Mouse (Mus musculus): ENCODE results near the gene Psmd14. TPM values are rescaled to one million over a fixed set of nuclear protein-coding genes. Genes with fewer than 3 reads are reported as not detected.
A peak's percentile ranks its signal among the peaks of the same experiment; 100 is the strongest.

The Psmd14 gene
- polyA plus RNA-seq, 1 experiment from 2014 or later: 190 TPM

DNA sequence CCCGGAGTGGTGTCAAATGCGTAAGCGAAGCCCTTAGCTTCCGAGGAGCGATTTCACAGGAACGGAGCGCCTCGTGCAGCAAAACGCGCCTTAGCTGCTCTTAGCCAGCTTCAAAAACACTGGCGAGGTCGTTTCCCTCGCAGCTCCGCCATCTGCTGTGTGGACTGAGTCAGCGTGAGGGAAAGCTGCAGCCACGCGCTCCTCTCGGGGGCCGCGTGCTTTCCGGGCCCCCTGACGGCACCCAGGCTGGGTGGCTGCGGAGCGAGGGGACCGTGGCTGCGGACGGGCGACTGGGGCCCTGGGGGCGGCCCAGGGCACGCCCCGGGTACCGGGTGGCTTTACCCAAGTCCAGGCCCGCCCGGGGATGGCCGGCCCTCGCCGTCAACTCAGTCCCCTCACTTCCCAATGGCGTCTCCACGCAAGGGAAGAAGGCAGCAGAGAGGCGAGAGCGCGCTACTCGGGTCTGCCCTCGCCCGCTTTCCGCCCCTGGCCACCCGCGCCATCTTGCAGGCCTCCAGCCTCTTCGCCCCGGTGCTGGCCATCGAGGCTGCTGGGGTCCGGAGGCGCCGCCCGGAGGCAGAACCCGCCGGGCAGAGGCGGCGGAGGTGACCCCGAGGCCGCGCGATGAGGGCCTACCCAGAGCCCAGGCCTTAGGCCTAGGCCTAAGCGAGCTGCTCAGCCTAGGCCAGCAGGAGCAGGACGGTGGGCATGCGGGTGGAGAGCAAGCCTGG, 104.3 kb downstream of the Psmd14 start:
- no peaks in the 10 kb centered on the region for H3K36me3 ChIP-seq
- peak overlapping the region; percentile 57 for H3K9ac ChIP-seq (replicated peaks)
- H3K27me3 ChIP-seq (replicated peaks): peaks cover 39% of the 10 kb centered on the region
- H3K9me3 ChIP-seq (replicated peaks): no peaks in the 10 kb centered on the region
- peak overlapping the region; percentile 86 for H3K4me2 ChIP-seq
- peak overlapping the region; percentile 48 for H3K4me3 ChIP-seq (replicated peaks)
- H3K27ac ChIP-seq (replicated peaks): peak overlapping the region; percentile 84
- WGBS: 6% methylated on average over 63 of the region's 66 CpGs
- peak; percentile 85 for ATAC-seq (ENCODE audit: low FRiP score)
- peaks cover 24% of the 10 kb centered on the region for H3K4me1 ChIP-seq

- no peak overlapping the region for H3K4me2 ChIP-seq
- no peak overlapping the region for H3K27ac ChIP-seq (replicated peaks)
- no peaks in the 10 kb centered on the region for H3K9me3 ChIP-seq (replicated peaks)
- no peaks in the 10 kb centered on the region for H3K36me3 ChIP-seq
- 89% methylated on average over 1 of the region's 1 CpGs for WGBS
- H3K4me1 ChIP-seq: peaks cover 12% of the 10 kb centered on the region
- H3K27me3 ChIP-seq (replicated peaks): peaks cover 18% of the 10 kb centered on the region
- H3K4me3 ChIP-seq (replicated peaks): no peak overlapping the region
- H3K9ac ChIP-seq (replicated peaks): no peak overlapping the region
- no peak for ATAC-seq (ENCODE audit: low FRiP score)
Measured at GRCm38 (mm10) chr2:61818197-61818596, 106.7 kb downstream of the Psmd14 start.

GRCm38 (mm10) chr2:61820203-61820602, 108.7 kb downstream of the Psmd14 start:
- H3K36me3 ChIP-seq: no peaks in the 10 kb centered on the region
- H3K9me3 ChIP-seq (replicated peaks): no peaks in the 10 kb centered on the region
- H3K9ac ChIP-seq (replicated peaks): no peak overlapping the region
- no peak overlapping the region for H3K4me3 ChIP-seq (replicated peaks)
- peaks cover 3% of the 10 kb centered on the region; the same call in 1 of the 2 replicates for H3K27me3 ChIP-seq (replicated peaks)
- peaks cover 7% of the 10 kb centered on the region for H3K4me1 ChIP-seq
- H3K27ac ChIP-seq (replicated peaks): no peak overlapping the region
- no peak for ATAC-seq (ENCODE audit: low FRiP score)
- 86% methylated on average over 4 of the region's 4 CpGs for WGBS
- H3K4me2 ChIP-seq: no peak overlapping the region

- no peaks in the 10 kb centered on the region for H3K4me1 ChIP-seq
- WGBS: 81% methylated on average over 1 of the region's 1 CpGs
- H3K9me3 ChIP-seq (replicated peaks): no peaks in the 10 kb centered on the region
- no peak overlapping the region for H3K27ac ChIP-seq (replicated peaks)
- no peak for ATAC-seq (ENCODE audit: low FRiP score)
- no peak overlapping the region for H3K4me2 ChIP-seq
- no peak overlapping the region for H3K9ac ChIP-seq (replicated peaks)
- H3K36me3 ChIP-seq: no peaks in the 10 kb centered on the region
- no peak overlapping the region for H3K4me3 ChIP-seq (replicated peaks)
- H3K27me3 ChIP-seq (replicated peaks): no peaks in the 10 kb centered on the region
Measured at GRCm38 (mm10) chr2:61823426-61824140, 112.1 kb downstream of the Psmd14 start.

DNA sequence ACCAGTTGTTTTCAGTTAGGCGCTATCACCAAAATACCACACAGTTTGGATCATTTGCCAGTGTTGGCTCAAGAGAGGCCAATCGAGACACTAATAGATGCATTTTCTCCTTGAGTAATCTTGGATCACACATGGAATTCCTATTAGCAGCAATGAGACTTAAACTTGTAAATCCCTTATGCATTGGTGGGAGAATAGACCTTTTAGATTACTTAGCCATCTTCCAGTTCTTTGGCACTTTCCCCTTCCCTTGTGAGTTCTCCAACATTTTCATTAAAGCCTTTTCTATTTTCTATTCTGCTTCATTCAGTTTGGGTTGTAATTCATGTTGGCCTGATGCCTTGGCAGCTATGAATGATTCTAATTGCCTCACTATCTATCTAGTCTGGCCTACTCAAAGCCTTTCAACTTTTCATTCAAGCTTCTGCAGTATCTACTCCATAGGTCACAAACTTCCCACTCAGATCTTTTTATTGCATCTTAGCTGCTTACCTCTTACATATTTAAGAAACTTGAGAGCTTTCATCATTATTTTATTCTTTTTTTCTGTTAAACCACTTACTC, 125.8 kb downstream of the Psmd14 start:
- no peaks in the 10 kb centered on the region for H3K9me3 ChIP-seq (replicated peaks)
- H3K27me3 ChIP-seq (replicated peaks): no peaks in the 10 kb centered on the region
- H3K4me1 ChIP-seq: no peaks in the 10 kb centered on the region
- no peak overlapping the region for H3K27ac ChIP-seq (replicated peaks)
- H3K4me3 ChIP-seq (replicated peaks): no peak overlapping the region
- 77% methylated on average over 2 of the region's 2 CpGs for WGBS
- no peaks in the 10 kb centered on the region for H3K36me3 ChIP-seq
- no peak overlapping the region for H3K9ac ChIP-seq (replicated peaks)
- ATAC-seq (ENCODE audit: low FRiP score): no peak
- no peak overlapping the region for H3K4me2 ChIP-seq

Small RNA genes within 50 kb of the gene (microRNA-seq; reads per million reads assigned to microRNA genes)
- gene Gm22403: not detected

Other genes with a start within 250 kb of the Psmd14 start
- 25.2 and 26.1 TPM in 2 replicates for gene Tank, start 133.1 kb upstream of the Psmd14 start, polyA plus RNA-seq (2015; fragmentation: Nextera tagmentation; extraction: Ambion mirVana)
- 0.06 and 0.13 TPM in 2 replicates for gene Tbr1, start 91.2 kb downstream of the Psmd14 start, polyA plus RNA-seq (2015; fragmentation: Nextera tagmentation; extraction: Ambion mirVana)